Mouse (Mus musculus): Measurements from ENCODE around the gene Plpp2.

Plpp2 gene

GRCm38 (mm10) chr10:79548971-79549723 lies 15.6 kb upstream of the Plpp2 start:
- DNase-seq (ENCODE audit: low spot score): no peak

GRCm38 (mm10) chr10:79548546-79548945 lies 14.9 kb upstream of the Plpp2 start:
- DNase-seq (ENCODE audit: low spot score): no peak

DNA sequence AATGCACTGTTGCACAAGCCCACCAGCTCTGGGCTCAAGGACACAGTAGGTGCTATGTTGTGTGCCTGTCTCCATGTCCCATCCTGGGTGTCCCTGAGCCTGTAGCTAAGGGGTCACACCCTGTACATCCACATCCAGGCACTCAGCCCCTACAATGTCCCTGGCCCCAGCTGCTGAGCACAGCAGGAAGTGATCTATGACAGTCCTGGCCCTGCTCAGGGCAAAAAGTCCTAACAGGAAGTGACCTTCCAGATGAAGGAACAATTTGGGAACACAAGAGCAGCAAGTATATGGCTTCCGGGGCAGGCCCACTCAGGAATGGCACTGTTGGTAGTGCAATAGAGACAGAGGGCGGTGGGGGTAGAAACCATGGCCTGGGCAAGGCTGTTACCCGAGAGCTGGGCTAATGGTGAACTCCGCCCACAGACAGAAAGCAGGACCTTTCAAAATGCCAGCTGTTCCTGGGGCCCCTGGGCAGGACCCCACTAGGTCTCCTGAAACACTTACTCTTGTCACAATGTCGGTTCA lies 13.6 kb upstream of the Plpp2 start:
- DNase-seq (ENCODE audit: low spot score): no peak

GRCm38 (mm10) chr10:79546483-79546882 lies 12.9 kb upstream of the Plpp2 start:
- DNase-seq (ENCODE audit: low spot score): no peak

DNA sequence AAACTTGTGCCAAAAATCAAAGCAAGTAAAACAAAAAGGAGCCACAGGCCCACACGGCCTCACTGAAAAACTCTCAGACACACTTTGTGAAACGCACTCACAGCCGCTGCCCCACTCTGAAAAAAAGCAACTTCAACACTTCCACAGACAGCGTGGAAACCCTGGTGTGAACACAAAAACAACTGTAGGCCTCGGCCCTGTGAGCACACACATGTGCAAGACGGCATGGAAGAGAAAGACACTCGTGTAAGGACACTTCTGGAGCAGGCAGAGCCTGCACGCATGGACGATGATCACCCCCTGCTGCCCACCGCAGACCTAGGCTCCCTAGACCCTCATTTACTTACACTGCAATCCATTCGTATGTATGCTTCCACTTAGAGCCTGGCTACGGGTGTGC lies 12.3 kb upstream of the Plpp2 start:
- no peak for DNase-seq (ENCODE audit: low spot score)

DNA sequence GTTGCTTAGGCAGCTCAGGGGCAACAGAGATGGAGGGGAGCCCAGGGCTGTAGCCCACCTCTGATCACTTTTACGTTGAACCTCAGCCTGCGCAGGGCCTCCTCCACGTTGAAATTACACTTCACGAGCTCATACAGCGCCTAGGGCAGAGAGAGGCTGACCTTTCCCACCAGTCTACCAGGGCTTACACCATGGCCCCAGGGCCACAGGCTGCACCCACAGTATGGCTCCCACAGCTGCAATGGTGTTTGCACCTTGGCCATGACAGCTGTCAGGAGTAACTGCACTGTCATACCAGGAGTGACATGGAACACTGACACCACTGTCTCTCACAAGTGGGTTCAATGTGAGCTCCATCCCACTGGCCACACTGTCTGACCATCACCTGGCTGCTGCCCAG lies 11.0 kb upstream of the Plpp2 start:
- no peak for DNase-seq (ENCODE audit: low spot score)

DNA sequence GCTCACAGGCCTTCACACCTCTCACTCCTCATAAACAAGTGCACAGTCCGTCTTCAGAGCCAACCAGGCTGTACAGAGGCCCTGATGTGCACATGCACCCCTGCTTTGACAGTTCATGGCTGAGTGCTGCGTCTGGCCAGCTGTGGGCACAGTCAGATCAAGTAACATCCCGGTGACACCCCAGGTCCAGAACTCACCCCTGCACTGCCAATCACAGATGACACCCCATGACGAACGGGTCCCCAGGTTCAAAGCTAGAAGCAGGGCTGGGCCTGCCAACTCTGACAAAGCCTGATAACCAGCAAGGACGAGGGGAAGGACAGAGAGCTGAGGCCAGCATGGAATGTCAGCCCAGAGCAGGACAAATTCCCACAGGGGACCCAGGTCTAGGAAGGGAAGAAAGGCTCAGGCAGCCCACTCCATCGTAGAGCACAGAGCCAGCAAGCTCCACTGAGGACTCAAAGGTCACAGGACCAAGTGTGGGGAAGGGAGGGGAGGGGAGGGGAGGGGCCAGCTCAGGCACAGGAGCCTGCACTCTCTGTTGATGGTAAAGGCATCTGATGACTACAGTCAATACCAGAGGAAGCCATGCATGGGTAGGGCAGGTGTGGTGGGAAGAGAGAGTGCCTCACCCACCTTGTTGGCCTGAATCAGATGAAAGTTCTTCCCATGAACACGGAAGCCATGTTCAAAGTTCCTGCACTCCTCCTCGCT lies 10.4 kb upstream of the Plpp2 start:
- no peak for DNase-seq (ENCODE audit: low spot score)

DNA sequence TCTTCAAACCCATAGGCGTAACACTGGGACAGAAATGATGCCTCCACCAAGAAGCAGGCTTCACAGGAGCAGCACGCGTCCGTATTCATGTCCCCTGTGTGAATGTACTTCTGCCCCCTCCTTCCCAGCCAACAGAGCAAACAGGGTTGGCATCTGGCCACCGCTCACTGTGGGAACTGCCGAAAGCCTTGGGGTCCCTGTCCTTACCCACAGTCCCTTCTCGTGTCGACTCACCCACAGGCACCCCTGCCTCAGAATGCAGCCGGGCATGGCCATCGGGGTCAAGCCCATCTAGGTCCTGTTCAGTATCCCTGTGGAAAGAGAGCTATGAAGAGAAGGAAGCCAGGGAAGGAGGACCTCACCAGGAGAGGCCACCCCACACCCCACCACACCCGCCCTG lies 8.6 kb upstream of the Plpp2 start:
- no peak for DNase-seq (ENCODE audit: low spot score)

DNA sequence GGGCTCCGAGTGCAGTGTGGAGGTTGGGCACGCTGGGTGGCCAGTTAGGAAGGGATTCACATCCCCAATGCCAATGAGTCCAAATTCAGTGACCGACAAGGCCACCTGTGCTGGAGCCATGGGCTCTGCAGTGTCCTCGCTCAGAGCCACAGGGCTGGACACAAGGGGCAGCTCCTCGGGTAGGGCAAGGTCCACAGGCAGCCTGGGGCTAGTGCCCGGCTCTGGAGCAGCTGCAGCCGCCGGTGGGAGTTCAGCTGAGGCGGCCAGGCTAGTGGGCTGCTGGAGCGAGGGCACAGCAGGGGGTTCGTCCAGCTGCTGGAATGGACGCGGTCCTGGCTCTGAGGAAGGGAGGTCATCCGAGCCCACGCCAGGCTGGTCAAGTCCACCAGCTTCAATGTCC lies 7.9 kb upstream of the Plpp2 start:
- DNase-seq (ENCODE audit: low spot score): no peak

DNA sequence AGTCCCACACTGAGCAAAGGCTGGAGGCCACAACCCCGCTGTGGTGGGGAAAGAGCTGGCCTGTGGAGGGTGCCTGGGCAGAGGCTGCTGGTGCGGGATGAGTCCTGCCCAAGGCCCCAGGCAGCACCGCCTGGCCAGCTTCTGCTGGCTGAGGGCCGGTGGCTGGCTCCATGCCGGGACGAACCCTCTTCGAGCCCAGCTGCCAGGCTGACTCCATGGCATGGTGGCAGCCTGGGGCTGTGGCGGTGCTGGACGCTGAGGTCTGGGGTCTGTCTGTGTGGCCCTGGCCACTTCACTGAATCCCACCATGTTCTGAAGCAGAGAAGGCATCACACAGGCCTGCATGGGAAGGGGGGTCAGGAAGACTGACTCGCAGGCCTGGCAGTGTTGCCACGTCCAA lies 7.2 kb upstream of the Plpp2 start:
- no peak for DNase-seq (ENCODE audit: low spot score)

DNA sequence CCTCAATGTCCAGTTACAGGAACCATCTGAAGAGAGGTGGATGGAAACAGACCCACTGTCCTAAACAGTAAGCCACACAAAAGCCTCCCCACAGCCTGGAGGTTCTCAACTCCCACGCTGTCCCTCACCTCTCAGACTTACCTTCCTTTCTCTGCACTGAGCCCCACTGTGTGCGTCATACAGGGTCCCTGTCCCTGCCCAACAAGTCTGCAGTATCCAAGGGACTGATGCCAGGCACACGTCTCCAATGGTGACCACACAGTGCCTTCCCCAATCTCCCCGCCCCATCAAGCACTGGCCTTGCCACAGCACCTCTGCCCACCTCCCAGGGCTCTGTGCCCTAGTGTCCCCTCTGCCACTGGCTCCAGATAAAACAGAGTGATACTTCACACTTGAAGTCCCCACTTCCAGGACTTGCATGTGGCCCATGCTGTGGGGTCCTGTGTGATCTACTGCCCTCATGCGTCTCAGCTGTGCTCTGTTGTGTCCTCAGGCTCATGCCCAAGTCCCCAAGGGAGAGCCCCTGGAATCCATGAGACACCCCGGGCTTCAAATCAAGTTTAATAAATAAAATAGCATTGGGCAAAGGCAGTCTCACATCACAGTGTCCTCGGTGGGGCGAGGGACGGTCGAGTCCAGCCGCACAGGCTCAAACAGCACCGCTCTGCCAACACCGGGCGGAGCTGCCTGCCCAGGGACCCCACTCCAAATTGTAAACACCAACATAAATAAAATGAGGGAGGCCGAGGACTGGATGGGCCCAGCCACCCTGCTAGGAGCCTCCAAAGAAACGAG lies 6.3 kb upstream of the Plpp2 start:
- DNase-seq (ENCODE audit: low spot score): no peak

- no peak for DNase-seq (ENCODE audit: low spot score)
These were observed 5.3 kb upstream of the Plpp2 start for GRCm38 (mm10) chr10:79538873-79539272.

DNA sequence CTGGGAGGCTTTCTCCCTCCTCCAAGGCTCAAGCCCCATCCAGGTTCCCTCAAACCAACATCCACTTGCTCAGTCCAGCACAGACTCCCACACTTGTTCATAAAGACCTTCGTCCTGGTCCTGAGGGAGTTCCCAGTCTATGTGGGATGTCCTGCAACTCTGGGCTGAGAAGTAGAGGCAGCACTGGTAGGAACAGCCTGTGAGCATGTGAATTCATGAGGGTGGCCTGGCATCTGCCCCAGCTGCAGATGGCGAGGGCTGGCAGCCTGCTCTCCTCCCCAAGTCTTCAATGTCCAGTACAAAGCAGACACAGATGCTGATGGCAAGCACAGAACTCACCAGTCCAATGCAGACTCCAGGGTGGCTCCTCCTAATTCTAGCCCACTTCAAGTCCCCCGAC lies 4.7 kb upstream of the Plpp2 start:
- no peak for DNase-seq (ENCODE audit: low spot score)

GRCm38 (mm10) chr10:79537781-79538180 lies 4.2 kb upstream of the Plpp2 start:
- no peak for DNase-seq (ENCODE audit: low spot score)

DNA sequence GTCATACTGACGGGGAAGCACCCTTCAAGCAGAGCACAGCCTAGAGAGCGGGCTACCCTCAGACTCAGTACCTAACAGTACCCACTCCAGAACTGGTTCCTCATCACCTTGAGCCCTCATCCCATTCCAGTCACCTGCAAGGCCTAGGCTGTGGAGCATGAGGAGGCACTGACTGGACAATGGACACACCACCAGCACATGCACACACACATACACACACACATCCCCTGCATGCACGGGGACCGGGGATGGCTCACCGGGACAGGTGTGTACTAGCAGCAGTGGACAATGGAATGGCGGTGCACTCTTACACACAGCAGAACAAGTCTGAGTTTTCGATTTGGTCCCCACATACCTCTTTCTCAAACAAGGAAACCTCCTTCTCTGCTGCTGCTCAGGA lies 3.7 kb upstream of the Plpp2 start:
- no peak for DNase-seq (ENCODE audit: low spot score)

GRCm38 (mm10) chr10:79536461-79537080 lies 3.0 kb upstream of the Plpp2 start:
- no peak for DNase-seq (ENCODE audit: low spot score)

GRCm38 (mm10) chr10:79535431-79535830 lies 1.8 kb upstream of the Plpp2 start:
- no peak for DNase-seq (ENCODE audit: low spot score)

- no peak for DNase-seq (ENCODE audit: low spot score)
These were observed 830 bp upstream of the Plpp2 start for GRCm38 (mm10) chr10:79534426-79534825.

DNA sequence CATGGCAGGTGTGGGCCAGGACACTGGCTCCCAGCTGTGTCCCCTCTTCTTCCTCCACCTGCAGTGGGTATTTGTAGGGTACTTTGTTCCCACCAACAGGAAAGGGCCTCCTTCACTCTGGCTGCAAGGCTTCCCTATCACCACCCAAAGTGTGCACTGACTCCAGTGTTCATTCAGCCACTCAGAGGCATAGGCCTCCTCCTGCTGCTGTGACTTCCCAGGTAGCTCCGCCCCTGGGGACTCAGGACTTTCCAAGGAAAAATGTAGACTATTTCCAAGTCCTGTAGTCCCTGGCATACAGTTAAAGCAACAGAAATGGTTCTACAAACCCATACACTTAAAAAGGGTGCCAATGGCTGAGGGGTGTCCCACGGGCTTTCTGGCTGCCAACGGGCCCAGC lies 918 bp downstream of the Plpp2 start:
- DNase-seq (ENCODE audit: low spot score): no peak

DNA sequence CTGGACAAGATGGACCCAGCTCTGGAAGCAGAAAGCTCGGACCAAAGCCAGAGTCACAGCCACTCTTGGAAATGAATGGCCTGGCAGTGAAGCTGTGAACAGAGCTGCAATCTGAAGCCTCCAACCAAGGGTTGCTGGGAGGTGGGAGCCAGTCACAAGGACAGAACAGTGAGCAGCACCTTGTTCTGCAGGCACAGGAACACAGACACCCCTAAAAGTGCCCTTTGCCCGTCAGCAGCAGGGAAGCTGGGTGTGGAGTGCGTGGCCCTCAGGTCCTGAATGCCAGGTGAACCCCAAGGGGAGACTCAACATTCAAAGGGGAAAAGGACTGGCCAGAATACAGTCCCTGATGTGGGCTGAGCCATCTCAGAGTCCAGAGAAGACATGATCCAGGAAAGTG lies 2.0 kb downstream of the Plpp2 start:
- no peak for DNase-seq (ENCODE audit: low spot score)

- no peak for DNase-seq (ENCODE audit: low spot score)
These were observed 2.9 kb downstream of the Plpp2 start for GRCm38 (mm10) chr10:79530721-79531120.

DNA sequence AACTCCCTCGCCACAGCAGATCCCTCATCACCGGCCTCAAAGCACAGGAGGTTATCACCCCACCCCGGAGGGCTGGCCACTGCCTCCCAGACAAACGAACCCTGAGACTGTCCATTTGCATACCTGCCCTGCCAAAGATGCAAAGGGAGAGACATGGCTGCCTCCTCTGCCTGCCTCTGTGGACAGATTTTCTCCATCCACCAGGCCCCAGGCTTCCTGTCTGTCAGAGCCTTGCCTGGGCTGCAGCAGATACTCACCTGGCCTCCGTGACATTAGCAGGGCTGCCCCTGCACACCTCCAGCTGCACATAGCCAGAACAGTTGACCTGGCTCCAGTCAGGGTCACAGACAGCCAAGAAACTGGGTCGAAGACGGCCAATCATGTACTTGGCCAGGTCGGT lies 3.4 kb downstream of the Plpp2 start:
- DNase-seq (ENCODE audit: low spot score): no peak

All from lung, postnatal 25 days (tissue).